Mouse (Mus musculus) thymus, postnatal 14 days (tissue): ENCODE data around the gene Cxcl10.

Experiments used
- DNase-seq: peaks from one replicate; pipeline ENCODE4 v3.0.0; 2021

Gene Cxcl10

GRCm38 (mm10) chr5:92313776-92314175 is 34.9 kb downstream of the Cxcl10 start:
- no peak for DNase-seq

- peak; percentile 86 for DNase-seq
Measured at GRCm38 (mm10) chr5:92312046-92312715, 36.5 kb downstream of the Cxcl10 start.

- DNase-seq, result peak; percentile 93
Measured at GRCm38 (mm10) chr5:92309681-92310511, 38.8 kb downstream of the Cxcl10 start, which contains the start of gene Sdad1. TSS of gene Sdad1 (minus strand) at chr5:92310479.

GRCm38 (mm10) chr5:92304291-92304690 is 44.4 kb downstream of the Cxcl10 start:
- DNase-seq, result no peak

GRCm38 (mm10) chr5:92302149-92302840 is 46.4 kb downstream of the Cxcl10 start:
- DNase-seq, result no peak
